Mouse (Mus musculus): ENCODE measurements around the gene Lbhd2. TPM values are rescaled to one million over a fixed set of nuclear protein-coding genes. Genes with fewer than 3 reads are reported as not detected.

Gene Lbhd2
- polyA plus RNA-seq (2012; rRNA removed): 0.33 TPM in 1 of 2 replicates, not detected in the other

DNA sequence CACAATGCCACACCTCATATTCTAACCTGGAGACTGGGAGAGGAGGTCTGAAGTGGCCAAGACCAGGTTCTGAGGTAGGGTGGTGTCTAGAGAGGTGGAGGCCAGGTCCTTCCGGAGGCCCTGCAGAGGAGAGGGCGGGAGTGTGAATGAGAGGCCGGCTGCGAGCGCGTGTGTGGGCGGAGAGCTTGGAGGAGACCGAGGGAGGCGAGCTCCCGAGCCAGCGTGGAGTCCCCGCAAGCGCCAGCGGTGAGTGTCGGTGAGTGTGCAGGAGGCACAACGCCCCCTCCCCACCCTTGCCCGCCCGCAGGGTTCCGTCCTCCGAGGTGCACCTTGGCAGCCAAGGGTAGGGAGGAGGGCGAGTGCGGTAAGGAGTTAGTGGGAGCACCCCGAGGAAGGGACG, at the start of gene Lbhd2:
Gene Lbhd2 (plus strand): TSS at position 188 of the 400 bp plus-strand sequence.

DNA sequence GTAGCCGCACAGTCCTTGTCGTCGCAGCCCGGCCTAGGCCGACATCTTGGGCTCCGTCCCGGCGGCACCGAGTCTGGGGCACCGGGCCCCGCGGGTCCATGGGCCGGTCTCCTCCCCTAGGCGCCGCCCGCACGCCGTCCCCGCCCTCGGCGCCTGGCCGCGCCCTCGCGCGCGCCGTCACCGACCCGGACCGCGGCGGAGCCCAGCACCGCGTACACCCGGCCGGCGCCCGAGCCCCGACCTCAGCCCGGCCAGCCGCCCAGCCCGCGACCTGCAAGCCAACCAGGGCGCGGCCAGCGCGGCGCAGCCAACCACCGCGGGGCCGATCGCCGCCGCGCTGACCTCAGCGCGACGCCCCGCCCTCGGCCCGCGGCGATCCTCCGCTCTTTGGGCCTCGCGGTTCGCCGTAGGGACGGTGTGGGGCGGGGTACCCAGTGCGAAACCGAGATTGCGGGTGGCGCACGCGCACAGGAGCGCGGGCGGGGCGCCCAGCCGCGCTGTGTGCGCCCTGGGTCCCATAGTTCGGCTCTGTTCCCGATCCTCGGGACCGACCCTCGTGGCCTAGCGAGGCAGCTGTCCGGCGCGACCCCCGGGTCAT, 29.1 kb upstream of the Lbhd2 start, which contains the start of gene Cdc42bpb:
Gene Cdc42bpb (minus strand): TSS at position 343 of the 598 bp plus-strand sequence.

DNA sequence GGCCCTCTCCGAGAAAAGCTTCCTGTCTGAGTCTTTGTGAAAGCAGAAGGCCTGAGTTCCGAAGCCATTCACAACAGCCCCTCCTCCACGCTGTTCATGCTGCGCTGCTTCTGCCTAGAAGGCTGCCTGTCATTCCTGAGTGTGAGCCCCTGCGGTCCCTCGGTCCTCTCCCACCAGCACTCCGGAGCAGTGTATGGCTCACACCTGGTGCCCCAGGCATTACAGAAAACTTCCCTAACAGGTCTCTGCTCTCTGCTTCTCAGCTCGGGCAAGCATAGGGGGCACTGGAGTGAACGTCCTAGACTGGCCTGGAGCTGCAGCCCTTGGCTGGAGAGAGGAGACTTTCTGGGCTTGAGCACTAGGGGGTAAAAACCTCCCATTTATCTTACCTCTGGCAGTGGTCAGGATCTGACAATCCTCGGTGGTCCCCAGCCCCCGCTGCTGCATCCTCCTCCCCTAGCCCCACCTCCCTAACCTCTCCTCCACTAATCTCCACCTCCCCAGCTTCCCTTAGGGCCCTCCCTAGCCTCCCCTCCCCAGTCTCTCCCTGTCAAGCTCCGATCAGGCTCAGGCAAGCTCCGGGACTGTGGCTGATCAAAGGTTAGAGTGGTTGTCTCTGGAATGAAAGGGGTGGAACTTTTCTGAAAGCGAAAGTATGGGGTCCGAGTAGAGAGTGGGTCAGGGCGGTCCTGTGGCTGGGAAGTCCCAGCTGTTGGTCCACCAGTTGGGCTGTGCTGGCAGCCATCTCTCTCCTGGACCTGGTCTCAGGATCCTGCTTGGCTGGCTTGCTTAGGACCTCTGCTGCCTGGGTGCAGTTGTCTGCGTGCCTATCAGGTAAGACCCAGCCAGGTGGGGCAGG, 10.5 kb downstream of the Lbhd2 start, which contains the start of gene Exoc3l4:
Gene Exoc3l4 (plus strand): TSS at position 97 of the 859 bp plus-strand sequence.

DNA sequence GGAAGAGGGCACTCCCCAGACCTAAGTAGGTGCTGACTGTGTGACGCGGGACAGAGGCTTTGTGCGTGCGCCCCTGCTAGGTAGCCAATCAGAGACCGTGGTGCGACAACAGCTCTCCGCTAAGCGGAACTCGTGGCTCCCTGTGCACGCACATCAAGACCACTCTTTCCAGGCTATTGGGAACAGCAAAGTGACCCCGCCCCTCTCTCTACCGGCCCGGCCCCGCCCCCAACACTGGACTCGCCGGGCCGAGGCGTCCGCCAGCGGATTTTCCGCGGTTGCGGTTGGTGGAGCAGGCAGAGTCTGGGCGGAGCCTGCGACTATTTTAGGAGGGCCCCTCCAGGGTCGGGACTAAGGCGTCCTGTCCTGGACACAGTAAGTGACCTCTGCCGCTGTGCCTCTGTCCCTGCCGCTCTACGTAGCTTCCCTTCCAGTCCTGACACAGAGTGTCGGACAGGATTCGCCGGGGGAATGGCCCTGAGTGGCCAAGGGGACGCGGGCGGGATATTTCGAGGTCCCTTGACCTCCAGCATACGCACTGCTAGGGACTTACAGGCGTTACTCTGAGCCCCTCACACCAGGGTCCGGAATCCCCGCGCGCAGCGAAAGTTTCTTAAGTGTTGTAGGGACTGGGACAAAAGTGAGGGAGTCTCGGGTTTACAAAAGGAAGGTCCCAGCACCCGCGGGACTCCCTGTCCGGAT, 35.9 kb downstream of the Lbhd2 start, which contains the start of gene Tnfaip2:
Gene Tnfaip2 (plus strand): TSS at position 161 of the 702 bp plus-strand sequence.

Other genes starting within 250 kb of the Lbhd2 start
- gene Traf3, start 240.4 kb upstream of the Lbhd2 start, polyA plus RNA-seq (2012; rRNA removed): 18.6 and 19.4 TPM in 2 replicates
- gene 4930595D18Rik, start 222.3 kb upstream of the Lbhd2 start, polyA plus RNA-seq (2012; rRNA removed): not detected in 2 replicates
- gene Amn, start 135.7 kb upstream of the Lbhd2 start, polyA plus RNA-seq (2012; rRNA removed): 7.4 and 22.4 TPM in 2 replicates
- 318 and 329 TPM in 2 replicates for gene Cdc42bpb, start 29.1 kb upstream of the Lbhd2 start, polyA plus RNA-seq (2012; rRNA removed)
- 10.1 and 13.1 TPM in 2 replicates for gene Exoc3l4, start 10.2 kb downstream of the Lbhd2 start, polyA plus RNA-seq (2012; rRNA removed)
- gene Tnfaip2, start 35.7 kb downstream of the Lbhd2 start, polyA plus RNA-seq (2012; rRNA removed): 15.6 and 17.9 TPM in 2 replicates
- gene Gm266, start 79.0 kb downstream of the Lbhd2 start, polyA plus RNA-seq (2012; rRNA removed): 0.91 and 1.5 TPM in 2 replicates
- gene Eif5, start 131.2 kb downstream of the Lbhd2 start, polyA plus RNA-seq (2012; rRNA removed): 81.9 and 99.6 TPM in 2 replicates
- 24.0 and 28.9 TPM in 2 replicates for gene Mark3, start 167.7 kb downstream of the Lbhd2 start, polyA plus RNA-seq (2012; rRNA removed)